Mouse (Mus musculus) telencephalon, adult 2 months (tissue): ENCODE results near the gene Invs.
"Not testable (repeated sequence)": the region's sequence is repeated elsewhere in the genome, so short reads cannot be mapped to it uniquely, and the experiment has no call there.

ENCODE experiments used
- DNase-seq: peaks from one replicate; pipeline ENCODE4 v3.0.0-alpha.2; 2011; ENCODE audit warnings: low read depth, low spot score

The Invs gene

GRCm38 (mm10) chr4:48327192-48327591 lies 47.6 kb downstream of the Invs start:
- DNase-seq = peak; percentile 36

DNA sequence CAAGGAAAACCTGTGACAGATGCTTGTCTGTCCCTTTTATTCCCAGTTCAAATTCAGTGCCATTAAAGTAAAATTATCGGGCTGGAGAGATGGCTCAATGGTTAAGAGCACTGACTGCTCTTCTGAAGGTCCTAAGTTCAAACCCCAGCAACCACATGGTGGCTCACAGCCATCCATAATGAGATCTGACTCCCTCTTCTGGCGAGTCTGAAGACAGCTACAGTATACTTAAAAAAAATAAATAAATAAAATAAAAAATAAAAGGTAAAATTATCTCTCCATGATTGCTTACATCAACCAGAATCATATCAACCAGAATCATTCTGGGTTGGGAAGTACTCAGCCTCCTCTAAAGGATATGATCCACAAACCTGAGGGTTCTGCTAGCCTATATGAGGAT lies 48.5 kb downstream of the Invs start:
- DNase-seq = no peak

- DNase-seq = no peak
Measured at GRCm38 (mm10) chr4:48332453-48333051, 53.0 kb downstream of the Invs start.

DNA sequence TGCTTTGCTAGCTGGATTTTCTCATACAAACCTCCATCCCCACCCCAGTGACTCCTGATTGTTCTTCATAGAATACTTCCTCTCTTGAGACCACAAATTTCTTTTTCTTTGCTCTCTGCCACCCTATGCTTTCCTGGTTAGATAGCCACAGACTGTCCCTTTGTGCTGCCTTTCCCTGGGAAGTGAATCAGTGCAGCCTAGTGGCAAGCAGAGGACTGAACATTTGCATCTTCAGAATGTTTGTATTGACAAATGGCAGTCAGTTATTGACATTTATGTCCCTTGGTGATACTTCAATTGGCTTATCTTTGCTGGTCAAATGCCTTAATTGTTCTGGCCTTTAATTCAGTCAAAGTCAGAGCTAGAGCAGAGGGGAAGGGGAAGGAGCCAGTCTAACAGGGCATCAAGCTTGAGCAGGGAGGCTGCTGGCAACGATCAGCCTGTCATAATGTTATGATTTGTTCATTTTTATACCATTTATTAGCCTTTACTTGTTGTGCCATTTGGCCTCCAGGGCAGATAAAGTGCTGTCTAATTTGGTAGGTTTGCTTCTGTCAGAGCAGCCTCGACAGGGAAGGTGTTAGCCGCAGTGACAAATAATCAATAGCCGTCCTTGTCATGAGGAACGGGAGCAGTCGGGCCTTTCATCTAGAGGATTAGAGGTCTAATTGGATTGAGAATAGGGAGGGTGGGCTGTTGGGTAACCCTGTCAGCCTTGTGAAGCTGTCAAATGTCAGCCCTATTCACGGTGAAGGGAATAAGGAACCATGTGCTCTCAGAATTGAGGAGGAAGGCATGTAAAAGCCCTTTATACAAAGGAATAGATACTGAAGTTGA lies 55.6 kb downstream of the Invs start:
- no peak for DNase-seq

GRCm38 (mm10) chr4:48342705-48343104 lies 63.1 kb downstream of the Invs start:
- DNase-seq = peak; percentile 29

DNA sequence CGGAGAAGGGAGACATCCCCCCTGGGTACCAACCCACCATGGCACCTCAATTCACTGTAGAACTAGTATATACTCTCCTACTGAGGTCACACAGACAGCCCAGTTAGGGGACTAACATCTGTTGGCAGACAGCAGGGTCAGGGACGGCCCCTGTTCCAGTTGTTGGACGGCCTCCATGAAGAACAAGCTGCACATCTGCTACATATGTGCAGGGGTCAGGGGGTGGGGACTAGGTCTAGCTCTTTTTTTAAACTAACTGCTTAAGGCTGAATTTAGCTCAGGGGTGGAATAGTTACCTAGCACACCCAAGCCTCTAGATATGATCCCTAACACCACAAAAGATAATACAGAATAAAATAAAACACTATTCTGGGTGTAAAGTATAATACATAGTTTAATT lies 82.8 kb downstream of the Invs start:
- DNase-seq = no peak

GRCm38 (mm10) chr4:48371037-48371436 lies 91.5 kb downstream of the Invs start:
- DNase-seq = peak; percentile 55

GRCm38 (mm10) chr4:48380940-48381339 lies 101.4 kb downstream of the Invs start:
- peak; percentile 85 for DNase-seq

DNA sequence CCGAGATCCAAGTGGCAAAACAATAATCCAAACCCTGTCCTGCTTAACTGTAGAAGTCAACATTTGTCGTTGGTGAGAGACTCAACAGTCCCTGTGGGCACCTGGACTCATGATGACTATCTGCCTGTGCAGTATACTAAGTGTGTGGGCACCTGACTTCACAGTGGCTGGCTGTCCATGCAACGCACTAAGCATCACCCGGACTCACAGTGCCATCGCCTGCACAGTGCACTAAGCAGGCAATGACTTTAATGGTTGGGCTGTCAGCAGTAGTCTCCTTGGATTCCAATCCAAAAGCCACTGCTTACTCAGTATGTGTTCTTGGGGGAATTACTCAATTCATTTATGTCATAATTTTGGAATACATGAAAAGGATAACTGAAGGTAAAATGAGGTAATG lies 102.9 kb downstream of the Invs start:
- no peak for DNase-seq

DNA sequence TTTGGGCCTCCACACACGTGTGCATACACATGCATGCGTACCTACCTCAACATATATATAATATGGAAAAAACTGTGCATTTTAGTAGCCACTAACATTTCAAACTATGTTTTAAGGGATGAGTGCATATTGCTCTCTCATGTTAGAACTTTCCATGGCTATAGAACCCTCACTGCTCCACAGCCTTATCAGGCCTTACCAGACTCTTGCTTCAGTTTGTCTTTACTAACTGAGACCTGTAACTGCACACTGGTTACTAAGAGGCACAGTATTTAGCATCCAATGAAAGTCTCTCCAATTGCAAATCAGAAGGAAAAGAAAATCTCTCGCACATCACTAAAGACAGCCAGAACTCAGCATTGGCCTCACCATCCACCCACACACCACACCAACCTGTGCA lies 117.4 kb downstream of the Invs start:
- no peak for DNase-seq

GRCm38 (mm10) chr4:48403066-48403640 lies 123.6 kb downstream of the Invs start:
- no peak for DNase-seq

- DNase-seq = not testable (repeated sequence)
Measured at GRCm38 (mm10) chr4:48405724-48406491, 126.3 kb downstream of the Invs start.

GRCm38 (mm10) chr4:48407350-48408039 lies 127.9 kb downstream of the Invs start:
- DNase-seq = no peak

GRCm38 (mm10) chr4:48413473-48413872 lies 133.9 kb downstream of the Invs start:
- no peak for DNase-seq

DNA sequence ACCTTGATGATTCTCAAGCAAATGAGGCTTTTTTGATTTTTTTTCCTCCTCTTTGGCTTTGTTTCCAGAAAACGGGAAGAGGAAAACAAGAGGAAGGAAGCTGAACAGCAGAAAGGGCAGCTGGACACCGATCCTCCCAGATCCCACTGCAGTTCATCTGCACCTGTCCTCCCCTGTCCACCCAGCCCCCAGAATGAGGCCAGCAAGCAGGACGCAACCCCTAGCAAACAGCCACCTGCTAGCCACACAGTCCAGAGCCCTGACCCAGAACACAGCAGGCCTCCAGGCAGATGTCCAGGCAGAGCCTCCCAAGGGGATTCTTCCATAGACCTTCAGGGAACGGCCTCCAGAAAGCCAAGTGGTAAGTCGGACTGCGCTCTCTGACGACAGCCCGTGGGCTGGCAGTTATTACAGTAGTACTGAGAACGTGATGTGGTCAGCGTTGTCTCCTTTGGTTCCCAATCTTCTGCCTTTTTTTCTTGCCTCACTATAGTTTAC lies 136.3 kb downstream of the Invs start:
- DNase-seq = no peak

DNA sequence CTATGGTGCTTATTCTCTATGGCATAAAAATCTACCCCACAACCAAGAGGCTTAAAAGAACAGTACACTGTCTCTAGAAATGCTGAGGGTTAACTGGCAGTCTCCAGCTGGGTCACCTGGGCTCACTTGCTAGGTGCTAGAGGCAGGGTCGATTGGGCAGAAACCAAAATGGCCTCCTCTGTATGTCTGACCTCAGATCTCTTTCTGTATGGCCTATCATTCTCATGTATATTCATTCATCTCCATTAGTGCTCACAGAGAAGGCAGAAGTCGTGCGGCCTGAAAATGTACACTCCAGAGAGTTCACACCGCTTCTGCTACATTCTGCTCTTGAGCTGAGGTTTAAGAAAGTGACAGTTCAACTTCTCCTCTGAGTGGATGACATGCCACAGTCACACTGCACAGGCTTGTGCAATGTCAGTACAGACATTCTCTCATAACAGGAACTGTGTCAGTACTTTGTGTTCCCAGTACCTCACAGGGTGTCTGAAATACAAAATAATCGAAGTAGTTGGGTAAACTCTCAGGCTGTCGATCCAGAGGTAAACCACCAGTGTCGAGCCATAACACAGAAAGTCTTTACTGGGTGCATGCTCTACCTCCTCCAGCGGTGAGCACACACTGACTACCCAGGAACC lies 139.4 kb downstream of the Invs start:
- DNase-seq = no peak

DNA sequence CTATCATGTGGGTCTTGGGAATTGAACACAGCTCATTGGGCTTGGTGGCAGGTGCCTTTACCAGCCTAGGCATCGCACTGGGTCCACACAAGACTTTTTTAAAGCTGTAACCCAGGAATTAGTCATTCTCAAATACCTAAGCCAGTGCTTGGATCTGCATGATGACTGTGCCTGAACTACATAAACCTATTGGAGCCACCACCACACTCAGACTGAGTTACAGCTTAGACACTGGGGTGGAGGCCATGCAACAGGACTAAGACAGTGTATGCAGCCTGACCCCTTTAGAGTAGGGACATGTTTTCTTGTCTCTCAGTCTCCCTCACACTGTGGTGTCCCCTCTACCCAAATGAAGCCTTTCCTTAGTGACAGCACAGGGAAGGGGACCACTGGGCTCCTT lies 143.1 kb downstream of the Invs start:
- DNase-seq = no peak

- DNase-seq = no peak
Measured at GRCm38 (mm10) chr4:48423738-48424137, 144.2 kb downstream of the Invs start.

- no peak for DNase-seq
Measured at GRCm38 (mm10) chr4:48427413-48427812, 147.9 kb downstream of the Invs start.

- no peak for DNase-seq
Measured at GRCm38 (mm10) chr4:48428054-48428453, 148.5 kb downstream of the Invs start.
